Mouse (Mus musculus): ENCODE measurements around the gene Bcl9l. TPM values are rescaled to one million over a fixed set of nuclear protein-coding genes. Genes with fewer than 3 reads are reported as not detected.
A peak's percentile ranks its signal among the peaks of the same experiment; 100 is the strongest.

The Bcl9l gene
- total RNA-seq, 2 experiments from 2014 or later, result 0.52 to 4.8 TPM

- ATAC-seq (replicated peaks; ENCODE audit: low FRiP score, low TSS enrichment, poor library complexity, severe bottlenecking), result no peak
Observed at GRCm38 (mm10) chr9:44508721-44509486, 26.3 kb downstream of the Bcl9l start.

GRCm38 (mm10) chr9:44509487-44510354, 27.1 kb downstream of the Bcl9l start:
- peak; percentile 76 for ATAC-seq (replicated peaks; ENCODE audit: low FRiP score, low TSS enrichment, poor library complexity, severe bottlenecking)

GRCm38 (mm10) chr9:44510355-44510871, 27.8 kb downstream of the Bcl9l start:
- ATAC-seq (replicated peaks; ENCODE audit: low FRiP score, low TSS enrichment, poor library complexity, severe bottlenecking), result 0 out of 2 replicates have a peak, but pooled peaks have one; percentile 10

GRCm38 (mm10) chr9:44510872-44511601, 28.4 kb downstream of the Bcl9l start:
- ATAC-seq (replicated peaks; ENCODE audit: low FRiP score, low TSS enrichment, poor library complexity, severe bottlenecking), result no peak

- ATAC-seq (replicated peaks; ENCODE audit: low FRiP score, low TSS enrichment, poor library complexity, severe bottlenecking), result no peak
Observed at GRCm38 (mm10) chr9:44511935-44512716, 29.5 kb downstream of the Bcl9l start.

- no peak for ATAC-seq (replicated peaks; ENCODE audit: low FRiP score, low TSS enrichment, poor library complexity, severe bottlenecking)
Observed at GRCm38 (mm10) chr9:44512717-44513003, 30.0 kb downstream of the Bcl9l start.

- no peak for ATAC-seq (replicated peaks; ENCODE audit: low FRiP score, low TSS enrichment, poor library complexity, severe bottlenecking)
Observed at GRCm38 (mm10) chr9:44513121-44513520, 30.5 kb downstream of the Bcl9l start.

- no peak for ATAC-seq (replicated peaks; ENCODE audit: low FRiP score, low TSS enrichment, poor library complexity, severe bottlenecking)
Observed at GRCm38 (mm10) chr9:44513610-44514009, 31.0 kb downstream of the Bcl9l start.

- no peak for ATAC-seq (replicated peaks; ENCODE audit: low FRiP score, low TSS enrichment, poor library complexity, severe bottlenecking)
Observed at GRCm38 (mm10) chr9:44514147-44514546, 31.5 kb downstream of the Bcl9l start.

- peak; percentile 50 for ATAC-seq (replicated peaks; ENCODE audit: low FRiP score, low TSS enrichment, poor library complexity, severe bottlenecking)
Observed at GRCm38 (mm10) chr9:44515131-44515751, 32.6 kb downstream of the Bcl9l start.

- no peak for ATAC-seq (replicated peaks; ENCODE audit: low FRiP score, low TSS enrichment, poor library complexity, severe bottlenecking)
Observed at GRCm38 (mm10) chr9:44515891-44516290, 33.3 kb downstream of the Bcl9l start.

- peak; percentile 44 for ATAC-seq (replicated peaks; ENCODE audit: low FRiP score, low TSS enrichment, poor library complexity, severe bottlenecking)
Observed at GRCm38 (mm10) chr9:44517368-44517767, 34.7 kb downstream of the Bcl9l start.

GRCm38 (mm10) chr9:44518068-44518467, 35.4 kb downstream of the Bcl9l start:
- no peak for ATAC-seq (replicated peaks; ENCODE audit: low FRiP score, low TSS enrichment, poor library complexity, severe bottlenecking)

- no peak for ATAC-seq (replicated peaks; ENCODE audit: low FRiP score, low TSS enrichment, poor library complexity, severe bottlenecking)
Observed at GRCm38 (mm10) chr9:44521927-44522326, 39.3 kb downstream of the Bcl9l start.

- ATAC-seq (replicated peaks; ENCODE audit: low FRiP score, low TSS enrichment, poor library complexity, severe bottlenecking), result no peak
Observed at GRCm38 (mm10) chr9:44523686-44524085, 41.1 kb downstream of the Bcl9l start.

GRCm38 (mm10) chr9:44524235-44524826, 41.7 kb downstream of the Bcl9l start:
- no peak for ATAC-seq (replicated peaks; ENCODE audit: low FRiP score, low TSS enrichment, poor library complexity, severe bottlenecking)

- ATAC-seq (replicated peaks; ENCODE audit: low FRiP score, low TSS enrichment, poor library complexity, severe bottlenecking), result no peak
Observed at GRCm38 (mm10) chr9:44525001-44525400, 42.4 kb downstream of the Bcl9l start.

- ATAC-seq (replicated peaks; ENCODE audit: low FRiP score, low TSS enrichment, poor library complexity, severe bottlenecking), result no peak
Observed at GRCm38 (mm10) chr9:44525589-44525988, 43.0 kb downstream of the Bcl9l start.

All from megakaryocyte-erythroid progenitor cell, adult 5-6 weeks (primary cell).